Mouse (Mus musculus): ENCODE data around the gene Srl. TPM values are rescaled to one million over a fixed set of nuclear protein-coding genes. Genes with fewer than 3 reads are reported as not detected.
A peak's percentile ranks its signal among the peaks of the same experiment; 100 is the strongest.

The Srl gene
- polyA plus RNA-seq, 1 experiment from 2014 or later = 23.3 TPM

DNA sequence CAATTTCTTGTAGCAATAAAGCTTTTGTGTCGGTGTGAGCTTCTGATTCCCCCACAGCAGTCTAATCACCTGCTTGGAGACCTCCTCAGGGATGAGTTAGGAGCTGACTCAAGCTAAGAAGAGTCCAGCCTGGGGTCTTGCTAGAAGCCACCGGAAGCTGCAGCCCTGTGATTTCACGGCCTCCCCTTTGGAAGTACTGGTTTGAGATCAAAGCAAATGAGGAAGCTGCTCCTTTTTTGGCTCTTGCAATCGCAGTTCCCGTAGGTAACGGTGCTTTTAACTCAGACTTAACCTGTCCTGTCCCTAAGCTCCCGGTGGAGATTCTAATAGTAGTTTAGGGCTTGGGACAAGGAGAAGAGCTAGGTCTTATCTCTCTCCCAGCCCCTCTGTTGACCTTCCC, 37.0 kb upstream of the Srl start:
- H3K36me3 ChIP-seq (ENCODE audit: control insufficient read depth, insufficient read depth, low read length) = no peaks in the 10 kb centered on the region
- H3K4me3 ChIP-seq (ENCODE audit: low read depth, low read length) = no peak overlapping the region
- H3K4me1 ChIP-seq (replicated peaks; ENCODE audit: control insufficient read depth, insufficient read depth, low read length) = no peaks in the 10 kb centered on the region
- H3K27ac ChIP-seq (ENCODE audit: low read depth, low read length) = no peak overlapping the region
- 82% methylated on average over 7 of the region's 7 CpGs for WGBS
- H3K27me3 ChIP-seq (ENCODE audit: control insufficient read depth, insufficient read depth, low read length) = no peaks in the 10 kb centered on the region
- H3K9ac ChIP-seq (ENCODE audit: low read length) = no peak overlapping the region
- no peak for ATAC-seq (replicated peaks; ENCODE audit: low FRiP score)
- H3K4me2 ChIP-seq (ENCODE audit: low read depth, low read length, severe bottlenecking) = no peak overlapping the region
- no peak for DNase-seq (ENCODE audit: low spot score)
- H3K9me3 ChIP-seq (ENCODE audit: control insufficient read depth, low read length) = no peaks in the 10 kb centered on the region

DNA sequence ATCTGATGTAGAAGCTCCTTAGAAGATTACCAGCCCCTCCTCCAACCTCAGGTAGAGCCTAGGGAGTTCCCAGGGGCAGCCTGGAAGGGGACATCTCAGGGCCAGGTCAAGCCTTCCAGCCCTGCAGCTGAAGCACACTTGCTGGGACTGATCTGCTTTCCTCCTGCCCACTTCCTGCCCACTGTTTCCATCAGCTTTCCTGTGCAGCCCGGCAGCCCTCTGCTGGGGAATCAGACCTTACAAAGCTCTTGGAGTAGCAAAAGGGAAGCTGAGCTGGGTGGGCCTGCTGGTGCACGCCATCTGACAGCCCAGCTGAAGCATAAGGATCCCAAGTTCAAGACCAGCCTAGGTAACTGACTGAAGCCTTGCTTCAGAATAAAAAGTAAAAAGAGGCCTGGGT, 35.3 kb upstream of the Srl start:
- ATAC-seq (replicated peaks; ENCODE audit: low FRiP score) = no peak
- H3K27ac ChIP-seq (ENCODE audit: low read depth, low read length) = no peak overlapping the region
- H3K4me1 ChIP-seq (replicated peaks; ENCODE audit: control insufficient read depth, insufficient read depth, low read length) = no peaks in the 10 kb centered on the region
- H3K36me3 ChIP-seq (ENCODE audit: control insufficient read depth, insufficient read depth, low read length) = no peaks in the 10 kb centered on the region
- H3K27me3 ChIP-seq (ENCODE audit: control insufficient read depth, insufficient read depth, low read length) = no peaks in the 10 kb centered on the region
- no peaks in the 10 kb centered on the region for H3K9me3 ChIP-seq (ENCODE audit: control insufficient read depth, low read length)
- H3K4me3 ChIP-seq (ENCODE audit: low read depth, low read length) = no peak overlapping the region
- no peak overlapping the region for H3K9ac ChIP-seq (ENCODE audit: low read length)
- WGBS = 62% methylated on average over 2 of the region's 2 CpGs
- no peak overlapping the region for H3K4me2 ChIP-seq (ENCODE audit: low read depth, low read length, severe bottlenecking)
- DNase-seq (ENCODE audit: low spot score) = no peak

DNA sequence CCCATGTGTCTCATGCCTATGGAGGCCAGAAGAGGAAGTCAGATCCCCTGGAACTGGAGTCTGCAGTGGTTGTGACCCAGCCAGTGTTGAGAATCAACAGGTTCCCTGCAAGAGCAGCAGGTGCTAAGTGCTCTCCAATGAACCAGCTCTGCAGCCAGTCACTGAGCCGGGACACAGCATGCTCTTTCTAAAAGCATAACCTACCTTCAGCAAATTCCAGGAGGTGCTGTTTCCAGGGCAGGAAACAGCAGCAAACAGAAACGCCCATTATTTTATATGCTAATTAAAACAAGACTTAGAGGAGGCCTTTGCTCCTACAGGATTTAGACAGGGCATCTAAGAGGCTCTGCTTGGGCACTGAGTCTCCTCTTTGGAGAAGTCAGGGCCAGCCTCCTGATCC, 34.4 kb upstream of the Srl start:
- ATAC-seq (replicated peaks; ENCODE audit: low FRiP score) (no peak), DNase-seq (ENCODE audit: low spot score) (no peak)
- Histone ChIP-seq H3K9me3 (ENCODE audit: control insufficient read depth, low read length) (no peaks in the 10 kb centered on the region), H3K4me3 (ENCODE audit: low read depth, low read length) (no peak overlapping the region), H3K4me2 (ENCODE audit: low read depth, low read length, severe bottlenecking) (no peak overlapping the region), H3K27me3 (ENCODE audit: control insufficient read depth, insufficient read depth, low read length) (no peaks in the 10 kb centered on the region), H3K4me1 (replicated peaks; ENCODE audit: control insufficient read depth, insufficient read depth, low read length) (no peaks in the 10 kb centered on the region), H3K27ac (ENCODE audit: low read depth, low read length) (no peak overlapping the region), H3K9ac (ENCODE audit: low read length) (no peak overlapping the region), H3K36me3 (ENCODE audit: control insufficient read depth, insufficient read depth, low read length) (no peaks in the 10 kb centered on the region)
- WGBS = 42% methylated on average over 2 of the region's 2 CpGs

DNA sequence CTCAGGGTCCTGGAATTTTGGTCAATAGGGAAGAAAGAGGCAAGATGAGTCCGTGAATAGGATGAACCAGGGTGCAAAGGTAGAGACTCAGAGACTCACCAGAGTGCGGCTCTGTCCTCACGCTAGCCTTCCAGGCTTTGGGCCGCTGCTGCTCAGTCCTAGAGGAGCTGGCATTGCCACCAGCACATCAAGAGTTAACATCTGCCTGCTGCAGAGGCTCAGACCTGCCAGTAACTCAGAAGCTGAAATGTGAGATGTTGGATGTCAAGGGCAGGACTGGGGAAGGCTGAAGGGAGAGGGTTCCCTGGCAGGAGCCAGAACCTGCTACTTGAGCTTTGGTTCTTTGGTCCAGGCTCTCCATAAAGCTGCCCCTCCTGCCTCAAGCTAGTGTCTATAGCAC, 29.1 kb upstream of the Srl start:
- Histone ChIP-seq H3K4me3 (ENCODE audit: low read depth, low read length) (no peak overlapping the region), H3K27ac (ENCODE audit: low read depth, low read length) (no peak overlapping the region), H3K4me2 (ENCODE audit: low read depth, low read length, severe bottlenecking) (no peak overlapping the region), H3K9ac (ENCODE audit: low read length) (no peak overlapping the region; the same call in 1 of the 2 replicates), H3K9me3 (ENCODE audit: control insufficient read depth, low read length) (no peaks in the 10 kb centered on the region), H3K36me3 (ENCODE audit: control insufficient read depth, insufficient read depth, low read length) (no peaks in the 10 kb centered on the region), H3K4me1 (replicated peaks; ENCODE audit: control insufficient read depth, insufficient read depth, low read length) (no peaks in the 10 kb centered on the region), H3K27me3 (ENCODE audit: control insufficient read depth, insufficient read depth, low read length) (no peaks in the 10 kb centered on the region)
- DNase-seq (ENCODE audit: low spot score) (no peak), ATAC-seq (replicated peaks; ENCODE audit: low FRiP score) (no peak)
- WGBS = 55% methylated on average over 4 of the region's 4 CpGs

DNA sequence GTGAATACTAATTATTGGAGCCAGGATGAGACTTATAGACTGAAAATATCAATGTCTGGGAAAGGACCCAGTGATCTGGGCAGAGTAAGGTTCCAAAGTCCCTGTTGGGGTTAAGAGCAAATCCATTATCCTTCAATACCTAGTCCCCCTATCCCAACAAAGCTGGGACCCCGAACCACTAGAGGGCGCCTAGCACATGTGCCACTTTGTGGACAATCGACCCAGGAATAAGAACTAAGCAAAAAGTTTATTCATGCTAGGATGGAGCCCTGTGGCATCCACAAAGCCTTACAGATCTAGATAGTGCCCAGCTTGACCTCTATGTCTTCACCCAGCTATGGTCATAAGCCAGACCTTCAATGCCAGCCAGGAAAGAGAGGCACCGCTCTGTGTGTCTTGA, 26.3 kb upstream of the Srl start:
- Histone ChIP-seq H3K36me3 (ENCODE audit: control insufficient read depth, insufficient read depth, low read length) (no peaks in the 10 kb centered on the region), H3K9me3 (ENCODE audit: control insufficient read depth, low read length) (no peaks in the 10 kb centered on the region), H3K9ac (ENCODE audit: low read length) (no peak overlapping the region), H3K4me3 (ENCODE audit: low read depth, low read length) (no peak overlapping the region), H3K27me3 (ENCODE audit: control insufficient read depth, insufficient read depth, low read length) (no peaks in the 10 kb centered on the region), H3K4me2 (ENCODE audit: low read depth, low read length, severe bottlenecking) (no peak overlapping the region), H3K27ac (ENCODE audit: low read depth, low read length) (no peak overlapping the region), H3K4me1 (replicated peaks; ENCODE audit: control insufficient read depth, insufficient read depth, low read length) (no peaks in the 10 kb centered on the region)
- ATAC-seq (replicated peaks; ENCODE audit: low FRiP score) (peak; percentile 58; the same call in 1 of the 2 replicates), DNase-seq (ENCODE audit: low spot score) (peak; percentile 92)
- 19% methylated on average over 4 of the region's 4 CpGs for WGBS

DNA sequence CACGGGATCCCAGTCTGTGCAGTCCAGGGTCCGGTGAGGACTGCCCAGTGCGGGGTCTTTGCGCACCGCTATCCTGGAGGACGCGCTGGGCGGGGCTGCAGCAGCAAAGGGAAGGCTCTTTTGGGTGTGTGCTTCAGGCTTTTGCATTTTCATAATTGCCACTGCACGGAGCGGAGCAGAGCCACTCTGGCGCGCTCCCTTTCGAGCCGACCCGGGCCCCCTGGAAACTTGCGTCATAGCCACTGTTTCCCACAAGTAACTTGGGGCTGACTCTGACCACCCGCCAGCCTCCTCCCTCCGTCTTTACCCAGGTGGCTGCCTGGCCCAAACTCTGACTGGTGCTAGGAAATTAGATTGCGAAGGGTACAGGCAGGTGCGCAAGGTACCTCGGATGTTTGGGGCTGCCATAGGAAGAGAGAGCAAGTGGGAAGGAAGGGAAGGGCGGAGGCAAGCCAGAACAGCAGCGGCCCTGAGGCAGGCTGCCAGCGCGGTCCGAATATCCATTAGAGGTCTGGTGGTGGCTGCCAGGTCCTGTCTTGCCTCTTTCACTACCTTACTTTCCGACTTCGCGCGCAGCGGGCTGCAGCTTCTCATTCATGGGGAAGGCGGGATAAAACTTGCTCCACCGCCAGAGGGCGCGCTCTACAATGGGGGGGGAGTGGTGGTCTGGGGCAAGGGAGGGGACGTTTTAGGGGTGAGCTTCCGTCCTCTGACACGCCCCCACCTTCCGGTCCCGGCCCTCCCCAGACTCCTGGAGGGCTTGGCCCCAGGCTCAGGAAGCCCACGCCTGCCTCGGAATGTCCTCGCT, 18.7 kb upstream of the Srl start:
- H3K27ac ChIP-seq (ENCODE audit: low read depth, low read length) = peak overlapping the region; percentile 92
- H3K4me1 ChIP-seq (replicated peaks; ENCODE audit: control insufficient read depth, insufficient read depth, low read length) = peaks cover 4% of the 10 kb centered on the region; the same call in 1 of the 2 replicates
- H3K36me3 ChIP-seq (ENCODE audit: control insufficient read depth, insufficient read depth, low read length) = no peaks in the 10 kb centered on the region; the same call in 1 of the 2 replicates
- 2% methylated on average over 37 of the region's 43 CpGs for WGBS
- peak overlapping the region; percentile 78 for H3K4me3 ChIP-seq (ENCODE audit: low read depth, low read length)
- peak overlapping the region; percentile 92 for H3K4me2 ChIP-seq (ENCODE audit: low read depth, low read length, severe bottlenecking)
- DNase-seq (ENCODE audit: low spot score) = peak; percentile 85
- no peaks in the 10 kb centered on the region for H3K27me3 ChIP-seq (ENCODE audit: control insufficient read depth, insufficient read depth, low read length)
- H3K9me3 ChIP-seq (ENCODE audit: control insufficient read depth, low read length) = no peaks in the 10 kb centered on the region
- peak overlapping the region; percentile 90 for H3K9ac ChIP-seq (ENCODE audit: low read length)
- ATAC-seq (replicated peaks; ENCODE audit: low FRiP score) = peak; percentile 49

DNA sequence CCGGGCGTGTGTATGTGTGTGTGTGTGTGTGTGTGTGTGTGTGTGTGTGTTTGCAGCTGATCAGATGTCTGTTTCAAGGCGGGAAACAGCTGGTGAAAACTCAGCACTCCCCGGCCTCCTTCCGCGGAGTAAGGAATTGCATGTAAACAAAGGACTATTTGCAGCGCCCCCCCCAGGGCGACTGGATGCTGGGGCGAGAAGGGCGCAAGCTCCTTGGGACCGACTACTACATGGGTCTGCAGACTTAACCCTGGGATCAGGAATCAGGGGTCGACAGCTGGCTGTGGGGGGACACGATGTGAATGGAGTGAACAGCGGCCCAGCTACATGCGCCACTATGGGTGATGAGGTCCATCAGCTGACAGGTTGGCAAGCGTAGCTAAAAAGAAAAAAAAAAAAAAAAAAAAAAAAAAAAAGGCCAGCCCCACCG, 18.1 kb upstream of the Srl start, which contains the start of gene Tfap4:
Gene Tfap4 (minus strand): TSS at position 140 of the 430 bp plus-strand sequence.
- WGBS = under 1% methylated on average over 17 of the region's 17 CpGs
- Histone ChIP-seq H3K36me3 (ENCODE audit: control insufficient read depth, insufficient read depth, low read length) (no peaks in the 10 kb centered on the region; the same call in 1 of the 2 replicates), H3K4me1 (replicated peaks; ENCODE audit: control insufficient read depth, insufficient read depth, low read length) (peaks cover 4% of the 10 kb centered on the region; the same call in 1 of the 2 replicates), H3K27ac (ENCODE audit: low read depth, low read length) (peak within 1 kb of the TSS; percentile 92), H3K4me3 (ENCODE audit: low read depth, low read length) (peak within 1 kb of the TSS; percentile 78), H3K4me2 (ENCODE audit: low read depth, low read length, severe bottlenecking) (peak within 1 kb of the TSS; percentile 92), H3K9me3 (ENCODE audit: control insufficient read depth, low read length) (no peaks in the 10 kb centered on the region), H3K27me3 (ENCODE audit: control insufficient read depth, insufficient read depth, low read length) (no peaks in the 10 kb centered on the region), H3K9ac (ENCODE audit: low read length) (peak within 1 kb of the TSS; percentile 90)
- ATAC-seq (replicated peaks; ENCODE audit: low FRiP score) (peak; percentile 23), DNase-seq (ENCODE audit: low spot score) (peak; percentile 94)

DNA sequence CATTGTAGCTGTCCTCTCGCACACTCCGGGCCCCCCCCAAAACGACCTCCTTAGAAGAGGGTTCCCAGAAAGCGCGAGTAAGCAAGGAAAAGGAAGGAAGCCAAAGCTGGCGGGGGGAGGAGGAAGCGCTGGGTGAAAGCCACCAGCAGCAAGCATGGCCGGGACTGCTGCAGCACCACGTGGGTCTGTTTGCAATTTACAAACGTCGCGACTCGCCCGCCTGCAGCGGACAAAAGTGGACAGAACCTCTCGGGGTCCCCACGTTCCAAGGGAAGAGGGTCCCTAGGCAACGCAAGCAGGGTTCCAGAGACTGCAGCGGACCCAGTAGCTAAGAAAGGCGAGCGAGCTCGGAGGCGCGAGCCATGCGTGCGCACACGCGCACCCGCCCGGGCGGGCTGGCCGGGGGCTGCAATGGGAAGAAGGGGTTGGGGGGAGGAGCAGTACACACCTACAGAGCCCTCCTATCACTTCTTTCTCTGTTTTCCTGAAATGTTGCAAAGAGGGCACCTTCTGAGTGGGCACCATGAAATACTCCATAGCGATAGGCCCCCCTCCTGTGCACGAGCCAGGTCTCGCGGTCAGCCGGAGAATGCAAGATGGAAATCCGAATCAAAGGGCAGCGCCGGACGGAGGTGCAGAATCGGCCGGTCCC, 17.5 kb upstream of the Srl start:
- no peaks in the 10 kb centered on the region for H3K9me3 ChIP-seq (ENCODE audit: control insufficient read depth, low read length)
- no peaks in the 10 kb centered on the region for H3K27me3 ChIP-seq (ENCODE audit: control insufficient read depth, insufficient read depth, low read length)
- H3K4me3 ChIP-seq (ENCODE audit: low read depth, low read length) = peak overlapping the region; percentile 78
- DNase-seq (ENCODE audit: low spot score) (peak; percentile 78), ATAC-seq (replicated peaks; ENCODE audit: low FRiP score) (peak; percentile 43)
- no peaks in the 10 kb centered on the region; the same call in 1 of the 2 replicates for H3K36me3 ChIP-seq (ENCODE audit: control insufficient read depth, insufficient read depth, low read length)
- H3K27ac ChIP-seq (ENCODE audit: low read depth, low read length) = peak overlapping the region; percentile 92
- H3K4me1 ChIP-seq (replicated peaks; ENCODE audit: control insufficient read depth, insufficient read depth, low read length) = peaks cover 4% of the 10 kb centered on the region; the same call in 1 of the 2 replicates
- H3K9ac ChIP-seq (ENCODE audit: low read length) = peak overlapping the region; percentile 90
- peak overlapping the region; percentile 92 for H3K4me2 ChIP-seq (ENCODE audit: low read depth, low read length, severe bottlenecking)
- WGBS = 1% methylated on average over 43 of the region's 43 CpGs

All from forebrain, embryonic 11.5 days (tissue).